Mouse (Mus musculus): ENCODE measurements around the gene Hoxc6. TPM values are rescaled to one million over a fixed set of nuclear protein-coding genes. Genes with fewer than 3 reads are reported as not detected.

Hoxc6 gene
- total RNA-seq, 2 experiments from 2014 or later: not detected

Small RNA genes lying within 50 kb of the gene (microRNA-seq; reads per million reads assigned to microRNA genes)
- gene Mir196a-2 (0.40 to 1.1 reads per million in 2 experiments), gene Mir615 (0.60 to 0.74 reads per million in 2 experiments)

Other genes starting within 250 kb of the Hoxc6 start
- gene Hoxc13, start 77.2 kb upstream of the Hoxc6 start, total RNA-seq (2021): not detected
- gene Hoxc12, start 61.5 kb upstream of the Hoxc6 start, total RNA-seq (2021): not detected
- gene Hoxc11, start 43.8 kb upstream of the Hoxc6 start, total RNA-seq (2021): not detected
- gene Hoxc10, start 31.5 kb upstream of the Hoxc6 start, total RNA-seq (2021): not detected
- gene Hoxc5, start 30.8 kb upstream of the Hoxc6 start, total RNA-seq (2021): not detected
- not detected for gene Hoxc9, start 21.8 kb upstream of the Hoxc6 start, total RNA-seq (2021)
- not detected for gene Hoxc8, start 7.7 kb upstream of the Hoxc6 start, total RNA-seq (2021)
- not detected for gene Hoxc4, start 20.7 kb downstream of the Hoxc6 start, total RNA-seq (2021)
- 10 to 100 TPM; 17.4 to 20.2 TPM for gene Smug1, start 168.8 kb downstream of the Hoxc6 start, total RNA-seq (2021)
- 100 to 1,000 TPM; 180 to 183 TPM for gene Cbx5, start 241.6 kb downstream of the Hoxc6 start, total RNA-seq (2021)
- 100 to 1,000 TPM; 253 to 258 TPM for gene Hnrnpa1, start 242.2 kb downstream of the Hoxc6 start, total RNA-seq (2021)

All from layer of hippocampus, postnatal 25 days (tissue).